Mouse (Mus musculus): ENCODE measurements at regions not wholly inside any gene's neighbourhood (a gene's known extent, or its start where the extent isn't known, plus 50 kb on each side); places are given as distances from the start of the nearest gene placed in this dataset.

- Histone ChIP-seq H3K4me2 (peak overlapping the region; percentile 48; the same call in 1 of the 2 replicates), H3K36me3 (no peaks in the 10 kb centered on the region), H3K27ac (peak overlapping the region; percentile 69), H3K9me3 (no peaks in the 10 kb centered on the region), H3K9ac (peak overlapping the region; percentile 39; the same call in 1 of the 2 replicates), H3K4me3 (no peak overlapping the region), H3K4me1 (replicated peaks) (peaks cover 40% of the 10 kb centered on the region), H3K27me3 (no peaks in the 10 kb centered on the region)
- 4% methylated on average over 7 of the region's 7 CpGs for WGBS
- peak; percentile 47; the same call in 1 of the 2 replicates for ATAC-seq (ENCODE audit: low FRiP score)
These were observed 149.6 kb upstream of the Sdk2 start for GRCm38 (mm10) chr11:114216493-114216892.

- no peak overlapping the region for H3K4me2 ChIP-seq
- H3K4me1 ChIP-seq (replicated peaks) = peaks cover 40% of the 10 kb centered on the region
- no peak for ATAC-seq (ENCODE audit: low FRiP score)
- WGBS = 77% methylated on average over 8 of the region's 8 CpGs
- H3K27me3 ChIP-seq = no peaks in the 10 kb centered on the region
- no peak overlapping the region for H3K4me3 ChIP-seq
- no peak overlapping the region for H3K9ac ChIP-seq
- H3K36me3 ChIP-seq = no peaks in the 10 kb centered on the region
- no peaks in the 10 kb centered on the region for H3K9me3 ChIP-seq
- no peak overlapping the region for H3K27ac ChIP-seq
These were observed 148.4 kb upstream of the Sdk2 start for GRCm38 (mm10) chr11:114215256-114215655.

GRCm38 (mm10) chr11:114212136-114212535, 145.3 kb upstream of the Sdk2 start:
- Histone ChIP-seq H3K36me3 (no peaks in the 10 kb centered on the region), H3K4me3 (no peak overlapping the region), H3K27me3 (no peaks in the 10 kb centered on the region), H3K9me3 (no peaks in the 10 kb centered on the region), H3K9ac (no peak overlapping the region), H3K4me1 (replicated peaks) (peaks cover 14% of the 10 kb centered on the region), H3K27ac (no peak overlapping the region), H3K4me2 (no peak overlapping the region)
- 61% methylated on average over 2 of the region's 2 CpGs for WGBS
- ATAC-seq (ENCODE audit: low FRiP score) = no peak

GRCm38 (mm10) chr11:114205192-114205591, 138.3 kb upstream of the Sdk2 start:
- Histone ChIP-seq H3K4me2 (no peak overlapping the region), H3K27ac (no peak overlapping the region), H3K9me3 (no peaks in the 10 kb centered on the region), H3K4me3 (no peak overlapping the region), H3K9ac (no peak overlapping the region), H3K27me3 (no peaks in the 10 kb centered on the region), H3K36me3 (no peaks in the 10 kb centered on the region), H3K4me1 (replicated peaks) (no peaks in the 10 kb centered on the region; the same call in 1 of the 2 replicates)
- ATAC-seq (ENCODE audit: low FRiP score) = no peak
- 47% methylated on average over 2 of the region's 2 CpGs for WGBS

GRCm38 (mm10) chr11:114203416-114203815, 136.6 kb upstream of the Sdk2 start:
- Histone ChIP-seq H3K4me3 (no peak overlapping the region), H3K9me3 (no peaks in the 10 kb centered on the region), H3K27ac (no peak overlapping the region), H3K27me3 (no peaks in the 10 kb centered on the region), H3K4me2 (no peak overlapping the region), H3K4me1 (replicated peaks) (peaks cover 10% of the 10 kb centered on the region), H3K9ac (no peak overlapping the region), H3K36me3 (no peaks in the 10 kb centered on the region)
- 70% methylated on average over 9 of the region's 9 CpGs for WGBS
- ATAC-seq (ENCODE audit: low FRiP score) = no peak

GRCm38 (mm10) chr11:114202486-114202885, 135.6 kb upstream of the Sdk2 start:
- H3K9ac ChIP-seq = no peak overlapping the region
- H3K4me1 ChIP-seq (replicated peaks) = peaks cover 15% of the 10 kb centered on the region
- no peak overlapping the region for H3K4me2 ChIP-seq
- no peaks in the 10 kb centered on the region for H3K9me3 ChIP-seq
- WGBS = 88% methylated on average over 16 of the region's 16 CpGs
- H3K27me3 ChIP-seq = no peaks in the 10 kb centered on the region
- no peaks in the 10 kb centered on the region for H3K36me3 ChIP-seq
- no peak overlapping the region for H3K4me3 ChIP-seq
- no peak overlapping the region for H3K27ac ChIP-seq
- no peak for ATAC-seq (ENCODE audit: low FRiP score)

- Histone ChIP-seq H3K4me1 (replicated peaks) (peaks cover 23% of the 10 kb centered on the region), H3K27ac (no peak overlapping the region), H3K9ac (no peak overlapping the region), H3K4me3 (no peak overlapping the region), H3K36me3 (no peaks in the 10 kb centered on the region), H3K27me3 (no peaks in the 10 kb centered on the region), H3K9me3 (no peaks in the 10 kb centered on the region), H3K4me2 (no peak overlapping the region)
- WGBS = 78% methylated on average over 10 of the region's 10 CpGs
- ATAC-seq (ENCODE audit: low FRiP score) = no peak
These were observed 132.3 kb upstream of the Sdk2 start for GRCm38 (mm10) chr11:114199081-114199586.

GRCm38 (mm10) chr11:114198317-114199032, 131.6 kb upstream of the Sdk2 start:
- no peak overlapping the region for H3K4me3 ChIP-seq
- H3K27ac ChIP-seq = peak overlapping the region; percentile 64
- H3K27me3 ChIP-seq = 0 out of 2 replicates have a peak, but pooled peaks cover 1% of the 10 kb centered on the region
- no peak overlapping the region for H3K9ac ChIP-seq
- no peaks in the 10 kb centered on the region for H3K36me3 ChIP-seq
- peaks cover 25% of the 10 kb centered on the region for H3K4me1 ChIP-seq (replicated peaks)
- no peaks in the 10 kb centered on the region for H3K9me3 ChIP-seq
- peak; percentile 65 for ATAC-seq (ENCODE audit: low FRiP score)
- 50% methylated on average over 15 of the region's 15 CpGs for WGBS
- no peak overlapping the region for H3K4me2 ChIP-seq

- WGBS = 93% methylated on average over 2 of the region's 2 CpGs
- Histone ChIP-seq H3K4me3 (no peak overlapping the region), H3K4me2 (no peak overlapping the region), H3K9me3 (peaks cover 3% of the 10 kb centered on the region; the same call in 1 of the 2 replicates), H3K36me3 (no peaks in the 10 kb centered on the region), H3K27ac (no peak overlapping the region), H3K4me1 (replicated peaks) (peaks cover 31% of the 10 kb centered on the region), H3K27me3 (0 out of 2 replicates have a peak, but pooled peaks cover 4% of the 10 kb centered on the region), H3K9ac (no peak overlapping the region)
- no peak for ATAC-seq (ENCODE audit: low FRiP score)
These were observed 128.4 kb upstream of the Sdk2 start for GRCm38 (mm10) chr11:114195291-114195690.

- ATAC-seq (ENCODE audit: low FRiP score) = no peak
- Histone ChIP-seq H3K27ac (no peak overlapping the region), H3K9me3 (peaks cover 3% of the 10 kb centered on the region; the same call in 1 of the 2 replicates), H3K4me2 (no peak overlapping the region), H3K4me3 (no peak overlapping the region), H3K4me1 (replicated peaks) (peaks cover 28% of the 10 kb centered on the region), H3K9ac (no peak overlapping the region), H3K36me3 (no peaks in the 10 kb centered on the region), H3K27me3 (peaks cover 6% of the 10 kb centered on the region; the same call in 1 of the 2 replicates)
- WGBS = 53% methylated on average over 16 of the region's 16 CpGs
These were observed 127.3 kb upstream of the Sdk2 start for GRCm38 (mm10) chr11:114194055-114194706.

GRCm38 (mm10) chr11:114193018-114193417, 126.2 kb upstream of the Sdk2 start:
- Histone ChIP-seq H3K27ac (no peak overlapping the region), H3K27me3 (peaks cover 6% of the 10 kb centered on the region; the same call in 1 of the 2 replicates), H3K36me3 (no peaks in the 10 kb centered on the region), H3K9ac (no peak overlapping the region), H3K4me2 (no peak overlapping the region), H3K4me1 (replicated peaks) (peaks cover 17% of the 10 kb centered on the region), H3K4me3 (no peak overlapping the region), H3K9me3 (peaks cover 3% of the 10 kb centered on the region; the same call in 1 of the 2 replicates)
- no peak for ATAC-seq (ENCODE audit: low FRiP score)
- 95% methylated on average over 7 of the region's 7 CpGs for WGBS

GRCm38 (mm10) chr11:114191661-114192060, 124.8 kb upstream of the Sdk2 start:
- peaks cover 3% of the 10 kb centered on the region; the same call in 1 of the 2 replicates for H3K9me3 ChIP-seq
- 44% methylated on average over 5 of the region's 5 CpGs for WGBS
- no peak for ATAC-seq (ENCODE audit: low FRiP score)
- H3K9ac ChIP-seq = no peak overlapping the region
- no peaks in the 10 kb centered on the region for H3K36me3 ChIP-seq
- H3K27ac ChIP-seq = no peak overlapping the region
- peaks cover 16% of the 10 kb centered on the region for H3K4me1 ChIP-seq (replicated peaks)
- H3K4me3 ChIP-seq = no peak overlapping the region
- peaks cover 11% of the 10 kb centered on the region; the same call in 1 of the 2 replicates for H3K27me3 ChIP-seq
- no peak overlapping the region for H3K4me2 ChIP-seq
